8 mouse cellular contexts compared by ENCODE assay signal in genomic region chr12:111670371-111670971, GRCm38 (mm10). TPM values are rescaled to one million over a fixed set of nuclear protein-coding genes. Genes with fewer than 3 reads are reported as not detected.
DNase-seq lines count a peak whose midpoint lies in the region; ATAC-seq and TF ChIP-seq lines count a peak whose summit lies in the region.

No protein-coding gene starts in this region.

- no peak for TF ChIP-seq CTCF in bone marrow macrophage, adult 2 months (IDR thresholded peaks at IDR 0.05; ENCODE audit: low read depth, low read length)
- no peak for TF ChIP-seq CTCF in intestine, postnatal 0 days (IDR thresholded peaks at IDR 0.05; ENCODE audit: low read depth)

- peaks cover 39% of the 10 kb centered on the region for H3K4me1 ChIP-seq in bone marrow macrophage, adult 2 months (ENCODE audit: control insufficient read depth, insufficient read depth, low read length)
- peaks cover 34% of the 10 kb centered on the region for H3K4me1 ChIP-seq in forebrain, embryonic 13.5 days
- peaks cover 4% of the 10 kb centered on the region for H3K4me1 ChIP-seq in intestine, postnatal 0 days (replicated peaks; ENCODE audit: control insufficient read depth, insufficient read depth, low read length)
- H3K4me1 ChIP-seq in lung, embryonic 15.5 days: peaks cover 52% of the 10 kb centered on the region

- no peaks in the 10 kb centered on the region for H3K9me3 ChIP-seq in forebrain, embryonic 13.5 days (replicated peaks)
- no peaks in the 10 kb centered on the region for H3K9me3 ChIP-seq in intestine, postnatal 0 days (ENCODE audit: control insufficient read depth)
- H3K9me3 ChIP-seq in lung, embryonic 15.5 days: no peaks in the 10 kb centered on the region

- peaks cover 31% of the 10 kb centered on the region for H3K36me3 ChIP-seq in forebrain, embryonic 13.5 days (ENCODE audit: poor library complexity, severe bottlenecking)
- 0 out of 2 replicates have a peak, but pooled peaks cover 9% of the 10 kb centered on the region for H3K36me3 ChIP-seq in intestine, postnatal 0 days (ENCODE audit: control insufficient read depth, insufficient read depth)
- no peaks in the 10 kb centered on the region for H3K36me3 ChIP-seq in lung, embryonic 15.5 days

- DNase-seq in embryo, embryonic 11 days: peak; percentile 37
- DNase-seq in embryo, embryonic 9.5 days (ENCODE audit: extremely low spot score): no peak
- DNase-seq in right cerebral cortex, postnatal 4 days: peak; percentile 38
- no peak for DNase-seq in gastrocnemius, adult 18-20 months (ENCODE audit: low spot score)

- H3K27me3 ChIP-seq in forebrain, embryonic 13.5 days: peaks cover 8% of the 10 kb centered on the region
- no peaks in the 10 kb centered on the region for H3K27me3 ChIP-seq in intestine, postnatal 0 days (replicated peaks; ENCODE audit: control insufficient read depth, insufficient read depth, low read length)
- peaks cover 48% of the 10 kb centered on the region for H3K27me3 ChIP-seq in lung, embryonic 15.5 days

- WGBS in forebrain, embryonic 13.5 days: 1% methylated on average over 28 of the region's 29 CpGs
- 23% methylated on average over 28 of the region's 29 CpGs for WGBS in intestine, postnatal 0 days
- WGBS in lung, embryonic 15.5 days: 11% methylated on average over 29 of the region's 29 CpGs

- H3K4me2 ChIP-seq in forebrain, embryonic 13.5 days: peak overlapping the region; percentile 99
- H3K4me2 ChIP-seq in intestine, postnatal 0 days (replicated peaks; ENCODE audit: low read depth): peak overlapping the region; percentile 84
- peak overlapping the region; percentile 98 for H3K4me2 ChIP-seq in lung, embryonic 15.5 days

- peak overlapping the region; percentile 89 for H3K4me3 ChIP-seq in bone marrow macrophage, adult 2 months (ENCODE audit: insufficient read depth, low read length)
- peak overlapping the region; percentile 97 for H3K4me3 ChIP-seq in forebrain, embryonic 13.5 days
- H3K4me3 ChIP-seq in intestine, postnatal 0 days (ENCODE audit: low read depth, low read length): peak overlapping the region; percentile 53
- H3K4me3 ChIP-seq in lung, embryonic 15.5 days: peak overlapping the region; percentile 53

- peak overlapping the region; percentile 100 for H3K9ac ChIP-seq in forebrain, embryonic 13.5 days
- peak overlapping the region; percentile 52 for H3K9ac ChIP-seq in intestine, postnatal 0 days (ENCODE audit: low read depth, low read length)
- H3K9ac ChIP-seq in lung, embryonic 15.5 days: peak overlapping the region; percentile 33

- no peak for TF ChIP-seq POLR2A in bone marrow macrophage, adult 2 months (IDR thresholded peaks at IDR 0.05; ENCODE audit: borderline replicate concordance, low read depth, low read length)

- 0 out of 2 replicates have a peak overlapping the region, but pooled peaks have one; percentile 92 for H3K27ac ChIP-seq in bone marrow macrophage, adult 2 months (ENCODE audit: insufficient read depth, low read depth, low read length)
- peak overlapping the region; percentile 92 for H3K27ac ChIP-seq in forebrain, embryonic 13.5 days
- H3K27ac ChIP-seq in intestine, postnatal 0 days (ENCODE audit: low read depth, low read length): no peak overlapping the region; the same call in 1 of the 2 replicates
- H3K27ac ChIP-seq in lung, embryonic 15.5 days: no peak overlapping the region

- no peak for ATAC-seq in forebrain, embryonic 13.5 days
- no peak for ATAC-seq in intestine, postnatal 0 days
- no peak for ATAC-seq in lung, embryonic 15.5 days (ENCODE audit: borderline replicate concordance, extremely low read depth, low FRiP score, low TSS enrichment)

RNA-seq across cellular contexts. Expression of gene Ckb, which starts 1.7 kb away (rescaled TPM):
- 388 and 396 TPM in 2 replicates for polyA plus RNA-seq in bone marrow macrophage, adult 2 months (2012; ENCODE audit: insufficient read depth, insufficient read length, missing spikeins)
- 2,311 and 2,462 TPM in 2 replicates for polyA plus RNA-seq in forebrain, embryonic 13.5 days (2015; fragmentation: Nextera tagmentation; extraction: Ambion mirVana)
- polyA plus RNA-seq in intestine, postnatal 0 days (2015; fragmentation: Nextera tagmentation; extraction: Ambion mirVana): 628 and 645 TPM in 2 replicates
- polyA plus RNA-seq in lung, embryonic 15.5 days (2015; fragmentation: Nextera tagmentation; extraction: Ambion mirVana): 252 and 268 TPM in 2 replicates
- 10 to 100 TPM in 1 of 2 experiments, 1 to 10 TPM in 1; 5.9 to 12.2 TPM for total RNA-seq in gastrocnemius, adult 18-20 months (2021)

RNA-seq across cellular contexts. Expression of gene Trmt61a, which starts 7.4 kb away (rescaled TPM):
- polyA plus RNA-seq in bone marrow macrophage, adult 2 months (2012; ENCODE audit: insufficient read depth, insufficient read length, missing spikeins): 1.2 and 2.4 TPM in 2 replicates
- polyA plus RNA-seq in forebrain, embryonic 13.5 days (2015; fragmentation: Nextera tagmentation; extraction: Ambion mirVana): 10.7 and 12.2 TPM in 2 replicates
- 5.6 TPM in 2 replicates for polyA plus RNA-seq in intestine, postnatal 0 days (2015; fragmentation: Nextera tagmentation; extraction: Ambion mirVana)
- polyA plus RNA-seq in lung, embryonic 15.5 days (2015; fragmentation: Nextera tagmentation; extraction: Ambion mirVana): 11.1 and 13.7 TPM in 2 replicates
- 1 to 10 TPM; 2.4 to 3.9 TPM for total RNA-seq in gastrocnemius, adult 18-20 months (2021)

RNA-seq across cellular contexts. Expression of gene Bag5, which starts 42.6 kb away (rescaled TPM):
- 15.1 and 18.1 TPM in 2 replicates for polyA plus RNA-seq in bone marrow macrophage, adult 2 months (2012; ENCODE audit: insufficient read depth, insufficient read length, missing spikeins)
- 62.1 and 62.8 TPM in 2 replicates for polyA plus RNA-seq in forebrain, embryonic 13.5 days (2015; fragmentation: Nextera tagmentation; extraction: Ambion mirVana)
- 29.6 and 32.1 TPM in 2 replicates for polyA plus RNA-seq in intestine, postnatal 0 days (2015; fragmentation: Nextera tagmentation; extraction: Ambion mirVana)
- 49.4 and 52.2 TPM in 2 replicates for polyA plus RNA-seq in lung, embryonic 15.5 days (2015; fragmentation: Nextera tagmentation; extraction: Ambion mirVana)
- 10 to 100 TPM; 16.0 to 16.9 TPM for total RNA-seq in gastrocnemius, adult 18-20 months (2021)

RNA-seq across cellular contexts. Expression of gene Apopt1, which starts 42.6 kb away (rescaled TPM):
- 34.5 and 38.7 TPM in 2 replicates for polyA plus RNA-seq in bone marrow macrophage, adult 2 months (2012; ENCODE audit: insufficient read depth, insufficient read length, missing spikeins)
- polyA plus RNA-seq in forebrain, embryonic 13.5 days (2015; fragmentation: Nextera tagmentation; extraction: Ambion mirVana): 52.6 and 56.2 TPM in 2 replicates
- 42.6 and 44.8 TPM in 2 replicates for polyA plus RNA-seq in intestine, postnatal 0 days (2015; fragmentation: Nextera tagmentation; extraction: Ambion mirVana)
- 43.7 and 47.9 TPM in 2 replicates for polyA plus RNA-seq in lung, embryonic 15.5 days (2015; fragmentation: Nextera tagmentation; extraction: Ambion mirVana)
- 10 to 100 TPM; 40.5 to 43.5 TPM for total RNA-seq in gastrocnemius, adult 18-20 months (2021)

Comparison
In these comparisons a context has a peak if more than half of its experiments do, and no peak if none do; other contexts are left out.
1. DNase-seq: peak in embryo, embryonic 11 days (single experiment) and right cerebral cortex, postnatal 4 days (single experiment); none in embryo, embryonic 9.5 days (single experiment) and gastrocnemius, adult 18-20 months (single experiment).
2. H3K27ac ChIP-seq: peak in bone marrow macrophage, adult 2 months (single experiment) and forebrain, embryonic 13.5 days (single experiment); none in intestine, postnatal 0 days (single experiment) and lung, embryonic 15.5 days (single experiment).
3. H3K9ac ChIP-seq: peak in every context shown above with its lines; median percentile 100 in forebrain, embryonic 13.5 days; 52 in intestine, postnatal 0 days; 33 in lung, embryonic 15.5 days.
4. Peak in every context shown above with its lines, with median percentiles within 50 percentile points of each other: H3K4me3 ChIP-seq and H3K4me2 ChIP-seq.